Mouse (Mus musculus): ENCODE data around the gene Gstp1.

GRCm38 (mm10) chr19:3999121-3999730 is 38.6 kb downstream of the Gstp1 start:
- no peak for TF ChIP-seq CTCF (IDR thresholded peaks at IDR 0.05; ENCODE audit: borderline replicate concordance, insufficient read depth, low read length)
- 0 out of 2 replicates have a peak, but pooled peaks have one; percentile 24 for TF ChIP-seq POLR2A (IDR thresholded peaks at IDR 0.05; ENCODE audit: low read depth, low read length)
